In the genomic region with DNA sequence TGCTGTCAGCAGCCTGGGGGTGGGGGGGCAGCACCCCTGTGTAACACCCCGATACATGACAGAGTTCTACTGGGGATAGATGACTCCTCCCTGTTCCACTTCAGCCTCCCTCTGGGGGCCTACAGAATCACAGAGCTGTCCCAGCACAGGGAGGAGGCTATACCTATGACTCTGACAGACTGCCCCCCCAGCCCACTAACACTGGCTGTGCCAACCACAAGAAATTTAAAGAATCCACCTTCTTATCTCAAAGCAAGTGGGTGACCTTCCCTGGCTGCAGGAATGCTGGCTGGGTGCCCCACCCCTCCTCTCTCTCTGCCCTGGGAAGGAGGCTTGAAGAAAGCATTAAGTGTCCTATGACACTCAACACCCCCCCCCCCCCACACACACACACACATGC, we compare ENCODE assay signal across 16 mouse cellular contexts. TPM values are rescaled to one million over a fixed set of nuclear protein-coding genes. Genes with fewer than 3 reads are reported as not detected.
A peak's percentile ranks its signal among the peaks of the same experiment; 100 is the strongest.
DNase-seq lines count a peak whose midpoint lies in the region; ATAC-seq and TF ChIP-seq lines count a peak whose summit lies in the region.
"Had no signal": no experiment of that assay in that cellular context is flagged by ENCODE, and none has a peak within 500 bp of the region (broad histone marks: within the 10 kb centered on the region; RNA-seq: fewer than 3 reads in every experiment).

No protein-coding gene starts in this region.

- H3K4me2 ChIP-seq in forebrain, embryonic 11.5 days (ENCODE audit: low read depth, low read length, severe bottlenecking), result no peak overlapping the region
- no peak overlapping the region for H3K4me2 ChIP-seq in forebrain, embryonic 12.5 days
- H3K4me2 ChIP-seq: hindbrain, embryonic 12.5 days had no signal

- ATAC-seq in forebrain, embryonic 11.5 days (replicated peaks; ENCODE audit: low FRiP score), result no peak
- ATAC-seq in forebrain, embryonic 12.5 days (ENCODE audit: low FRiP score), result no peak
- ATAC-seq: activated CD4-positive, CD25-positive, alpha-beta regulatory T cell, adult 4 months had no signal

- no peak for TF ChIP-seq CTCF in lung, adult 2 months (IDR thresholded peaks at IDR 0.05; ENCODE audit: insufficient read depth, low read length)

- H3K9me3 ChIP-seq in forebrain, embryonic 11.5 days (ENCODE audit: control insufficient read depth, low read length), result no peaks in the 10 kb centered on the region
- no peaks in the 10 kb centered on the region for H3K9me3 ChIP-seq in forebrain, embryonic 12.5 days
- no peaks in the 10 kb centered on the region for H3K9me3 ChIP-seq in forebrain, embryonic 10.5 days
- H3K9me3 ChIP-seq: hindbrain, embryonic 12.5 days had no signal

- no peak for TF ChIP-seq POLR2A in lung, adult 2 months (IDR thresholded peaks at IDR 0.05; ENCODE audit: borderline replicate concordance, extremely low read depth, low read depth, low read length)

- no peak overlapping the region for H3K4me3 ChIP-seq in forebrain, embryonic 11.5 days (ENCODE audit: low read depth, low read length)
- no peak overlapping the region for H3K4me3 ChIP-seq in forebrain, embryonic 12.5 days (replicated peaks)
- no peak overlapping the region for H3K4me3 ChIP-seq in lung, adult 2 months (replicated peaks; ENCODE audit: extremely low read depth, low read depth, low read length)
- no peak overlapping the region for H3K4me3 ChIP-seq in forebrain, embryonic 10.5 days
- H3K4me3 ChIP-seq: gastrocnemius, adult 2 months; hindbrain, embryonic 12.5 days; layer of hippocampus, adult 2 months had no signal

- H3K4me1 ChIP-seq in forebrain, embryonic 11.5 days (replicated peaks; ENCODE audit: control insufficient read depth, insufficient read depth, low read length), result peaks cover 15% of the 10 kb centered on the region; the same call in 1 of the 2 replicates
- peaks cover 41% of the 10 kb centered on the region for H3K4me1 ChIP-seq in forebrain, embryonic 12.5 days
- H3K4me1 ChIP-seq in lung, adult 2 months (ENCODE audit: control insufficient read depth, insufficient read depth, low read length), result no peaks in the 10 kb centered on the region; the same call in 1 of the 2 replicates
- H3K4me1 ChIP-seq in forebrain, embryonic 10.5 days, result peaks cover 53% of the 10 kb centered on the region

- DNase-seq in forebrain, embryonic 11.5 days (ENCODE audit: low spot score), result peak; percentile 47
- peak; percentile 5 for DNase-seq in urinary bladder, postnatal 10 days (ENCODE audit: low spot score)
- no peak for DNase-seq in urinary bladder, postnatal 36 days (ENCODE audit: low spot score in 2 of 2)
- DNase-seq in lung, adult 2 months, result peak; percentile 51
- DNase-seq in spleen, postnatal 36 days (ENCODE audit: low spot score in 2 of 2), result no peak
- DNase-seq in forebrain, embryonic 10.5 days (ENCODE audit: extremely low spot score, low spot score), result no peak
- DNase-seq in left cerebral cortex, adult 8-10 months (ENCODE audit: low spot score in 2 of 2), result no peak
- DNase-seq: gastrocnemius, adult 2 months; kidney, adult 11 months had no signal

- H3K9ac ChIP-seq in forebrain, embryonic 11.5 days (ENCODE audit: low read length), result no peak overlapping the region
- H3K9ac ChIP-seq in forebrain, embryonic 12.5 days, result no peak overlapping the region
- H3K9ac ChIP-seq: hindbrain, embryonic 12.5 days; liver, embryonic 14.5 days had no signal

- H3K36me3 ChIP-seq in forebrain, embryonic 11.5 days (ENCODE audit: control insufficient read depth, insufficient read depth, low read length), result no peaks in the 10 kb centered on the region
- no peaks in the 10 kb centered on the region for H3K36me3 ChIP-seq in forebrain, embryonic 12.5 days (replicated peaks)
- H3K36me3 ChIP-seq in forebrain, embryonic 10.5 days (replicated peaks), result no peaks in the 10 kb centered on the region
- H3K36me3 ChIP-seq: hindbrain, embryonic 12.5 days had no signal

- 94% methylated on average over 1 of the region's 1 CpGs for WGBS in forebrain, embryonic 11.5 days
- 80% methylated on average over 1 of the region's 1 CpGs for WGBS in forebrain, embryonic 12.5 days
- 58% methylated on average over 1 of the region's 1 CpGs for WGBS in lung, adult 2 months
- WGBS in forebrain, embryonic 10.5 days, result 74% methylated on average over 1 of the region's 1 CpGs

- H3K27me3 ChIP-seq in forebrain, embryonic 11.5 days (ENCODE audit: control insufficient read depth, insufficient read depth, low read length), result peaks cover 29% of the 10 kb centered on the region
- H3K27me3 ChIP-seq in forebrain, embryonic 12.5 days, result peaks cover 59% of the 10 kb centered on the region
- peaks cover 65% of the 10 kb centered on the region for H3K27me3 ChIP-seq in forebrain, embryonic 10.5 days (ENCODE audit: poor library complexity, severe bottlenecking)

- H3K27ac ChIP-seq in forebrain, embryonic 11.5 days (ENCODE audit: low read depth, low read length), result no peak overlapping the region
- H3K27ac ChIP-seq in forebrain, embryonic 12.5 days, result no peak overlapping the region
- H3K27ac ChIP-seq in forebrain, embryonic 10.5 days, result no peak overlapping the region
- H3K27ac ChIP-seq: gastrocnemius, adult 2 months; hindbrain, embryonic 12.5 days; layer of hippocampus, adult 2 months; liver, embryonic 14.5 days had no signal

RNA-seq across cellular contexts. Expression of a gene that starts 4.4 kb away (rescaled TPM):
- 2.7 and 4.1 TPM in 2 replicates for polyA plus RNA-seq in forebrain, embryonic 11.5 days (2014; fragmentation: Nextera tagmentation; extraction: Ambion mirVana)
- polyA plus RNA-seq in forebrain, embryonic 12.5 days (2016; fragmentation: Nextera tagmentation; extraction: Ambion mirVana), result 2.1 and 2.4 TPM in 2 replicates
- 6.6 and 7.1 TPM in 2 replicates for polyA plus RNA-seq in lung, adult 2 months (2012; rRNA removed)
- polyA plus RNA-seq in forebrain, embryonic 10.5 days (2016; fragmentation: Nextera tagmentation; extraction: Ambion mirVana), result 3.6 and 3.8 TPM in 2 replicates
- 1 to 10 TPM; 2.2 to 3.9 (median 3.0) TPM for total RNA-seq in left cerebral cortex, adult 8-10 months (2022)
- total RNA-seq: monocyte, adult 5-6 weeks; neutrophil, adult 5-6 weeks had no signal
- polyA plus RNA-seq: activated CD4-positive, CD25-positive, alpha-beta regulatory T cell, adult 4 months had no signal

RNA-seq across cellular contexts. Expression of a gene that starts 20.2 kb away (rescaled TPM):
- polyA plus RNA-seq in forebrain, embryonic 11.5 days (2014; fragmentation: Nextera tagmentation; extraction: Ambion mirVana), result 1,065 and 1,104 TPM in 2 replicates
- 790 and 820 TPM in 2 replicates for polyA plus RNA-seq in forebrain, embryonic 12.5 days (2016; fragmentation: Nextera tagmentation; extraction: Ambion mirVana)
- polyA plus RNA-seq in lung, adult 2 months (2012; rRNA removed), result 43.1 and 74.9 TPM in 2 replicates
- polyA plus RNA-seq in forebrain, embryonic 10.5 days (2016; fragmentation: Nextera tagmentation; extraction: Ambion mirVana), result 1,478 and 1,686 TPM in 2 replicates
- 100 to 1,000 TPM; 184 to 202 (median 195) TPM for total RNA-seq in left cerebral cortex, adult 8-10 months (2022)

Comparison
In these comparisons a context has a peak if more than half of its experiments do, and no peak if none do; other contexts are left out.
1. DNase-seq: peak in forebrain, embryonic 11.5 days (single experiment), urinary bladder, postnatal 10 days (single experiment) and lung, adult 2 months (single experiment); none in urinary bladder, postnatal 36 days (0 of 2), spleen, postnatal 36 days (0 of 2), forebrain, embryonic 10.5 days (single experiment) and left cerebral cortex, adult 8-10 months (0 of 2).
2. RNA of a gene that starts 20.2 kb away (polyA plus RNA-seq): 1,478 to 1,686 TPM in forebrain, embryonic 10.5 days, 1,065 to 1,104 TPM in forebrain, embryonic 11.5 days and 790 to 820 TPM in forebrain, embryonic 12.5 days; 43.1 to 74.9 TPM in lung, adult 2 months; every median in the first group is over 10 times any median in the second.